Mouse (Mus musculus): ENCODE measurements around the gene Gm20765. TPM values are rescaled to one million over a fixed set of nuclear protein-coding genes. Genes with fewer than 3 reads are reported as not detected.

Gene Gm20765
- not detected for polyA plus RNA-seq (2014; fragmentation: Illumina TruSeq; extraction: RNeasy Lipid Tissue Mini Kit (QIAGEN cat#74804); ENCODE audit: low read depth, low replicate concordance)

GRCm38 (mm10) chr10:104185233-104185632, at the start of gene Gm20765:
Gene Gm20765 (plus strand): TSS chr10:104185533.

DNA sequence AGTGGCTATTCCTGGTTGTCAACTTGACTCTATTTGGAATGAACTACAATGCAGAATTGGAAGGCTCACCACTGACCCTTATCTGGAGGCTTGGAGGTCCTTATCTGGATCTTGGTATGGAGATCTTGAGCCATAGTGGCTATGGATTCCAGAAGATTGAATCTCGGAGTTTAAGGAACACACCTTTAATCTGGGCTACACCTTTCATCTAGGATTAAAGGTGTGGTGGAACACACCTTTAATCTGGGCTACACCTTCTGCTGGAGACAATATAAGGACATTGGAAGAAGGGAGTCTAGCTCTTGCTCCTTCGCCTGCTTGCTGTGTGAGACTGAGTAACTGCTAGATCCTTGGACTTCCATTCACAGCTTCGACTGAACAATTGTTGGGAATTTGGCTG, 42.6 kb upstream of the Gm20765 start, which contains the start of gene Gm21293:
Gene Gm21293 (plus strand): TSS at position 301 of the 400 bp plus-strand sequence.

GRCm38 (mm10) chr10:104151197-104151596, 34.1 kb upstream of the Gm20765 start, which contains the start of gene Gm6763:
Gene Gm6763 (plus strand): TSS chr10:104151497.

DNA sequence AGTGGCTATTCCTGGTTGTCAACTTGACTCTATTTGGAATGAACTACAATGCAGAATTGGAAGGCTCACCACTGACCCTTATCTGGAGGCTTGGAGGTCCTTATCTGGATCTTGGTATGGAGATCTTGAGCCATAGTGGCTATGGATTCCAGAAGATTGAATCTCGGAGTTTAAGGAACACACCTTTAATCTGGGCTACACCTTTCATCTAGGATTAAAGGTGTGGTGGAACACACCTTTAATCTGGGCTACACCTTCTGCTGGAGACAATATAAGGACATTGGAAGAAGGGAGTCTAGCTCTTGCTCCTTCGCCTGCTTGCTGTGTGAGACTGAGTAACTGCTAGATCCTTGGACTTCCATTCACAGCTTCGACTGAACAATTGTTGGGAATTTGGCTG, 25.6 kb upstream of the Gm20765 start, which contains the start of gene Gm8764:
Gene Gm8764 (plus strand): TSS at position 301 of the 400 bp plus-strand sequence.

DNA sequence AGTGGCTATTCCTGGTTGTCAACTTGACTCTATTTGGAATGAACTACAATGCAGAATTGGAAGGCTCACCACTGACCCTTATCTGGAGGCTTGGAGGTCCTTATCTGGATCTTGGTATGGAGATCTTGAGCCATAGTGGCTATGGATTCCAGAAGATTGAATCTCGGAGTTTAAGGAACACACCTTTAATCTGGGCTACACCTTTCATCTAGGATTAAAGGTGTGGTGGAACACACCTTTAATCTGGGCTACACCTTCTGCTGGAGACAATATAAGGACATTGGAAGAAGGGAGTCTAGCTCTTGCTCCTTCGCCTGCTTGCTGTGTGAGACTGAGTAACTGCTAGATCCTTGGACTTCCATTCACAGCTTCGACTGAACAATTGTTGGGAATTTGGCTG, 17.1 kb upstream of the Gm20765 start, which contains the start of gene Gm21304:
Gene Gm21304 (plus strand): TSS at position 301 of the 400 bp plus-strand sequence.

DNA sequence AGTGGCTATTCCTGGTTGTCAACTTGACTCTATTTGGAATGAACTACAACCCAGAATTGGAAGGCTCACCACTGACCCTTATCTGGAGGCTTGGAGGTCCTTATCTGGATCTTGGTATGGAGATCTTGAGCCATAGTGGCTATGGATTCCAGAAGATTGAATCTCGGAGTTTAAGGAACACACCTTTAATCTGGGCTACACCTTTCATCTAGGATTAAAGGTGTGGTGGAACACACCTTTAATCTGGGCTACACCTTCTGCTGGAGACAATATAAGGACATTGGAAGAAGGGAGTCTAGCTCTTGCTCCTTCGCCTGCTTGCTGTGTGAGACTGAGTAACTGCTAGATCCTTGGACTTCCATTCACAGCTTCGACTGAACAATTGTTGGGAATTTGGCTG, 8.6 kb upstream of the Gm20765 start, which contains the start of gene Gm21312:
Gene Gm21312 (plus strand): TSS at position 301 of the 400 bp plus-strand sequence.

DNA sequence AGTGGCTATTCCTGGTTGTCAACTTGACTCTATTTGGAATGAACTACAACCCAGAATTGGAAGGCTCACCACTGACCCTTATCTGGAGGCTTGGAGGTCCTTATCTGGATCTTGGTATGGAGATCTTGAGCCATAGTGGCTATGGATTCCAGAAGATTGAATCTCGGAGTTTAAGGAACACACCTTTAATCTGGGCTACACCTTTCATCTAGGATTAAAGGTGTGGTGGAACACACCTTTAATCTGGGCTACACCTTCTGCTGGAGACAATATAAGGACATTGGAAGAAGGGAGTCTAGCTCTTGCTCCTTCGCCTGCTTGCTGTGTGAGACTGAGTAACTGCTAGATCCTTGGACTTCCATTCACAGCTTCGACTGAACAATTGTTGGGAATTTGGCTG, 8.4 kb downstream of the Gm20765 start, which contains the start of gene Gm4340:
Gene Gm4340 (plus strand): TSS at position 301 of the 400 bp plus-strand sequence.

Other genes starting within 250 kb of the Gm20765 start
- gene Gm21293, start 42.5 kb upstream of the Gm20765 start, polyA plus RNA-seq (2014; fragmentation: Illumina TruSeq; extraction: RNeasy Lipid Tissue Mini Kit (QIAGEN cat#74804); ENCODE audit: low read depth, low replicate concordance) = not detected
- not detected for gene Gm6763, start 34.0 kb upstream of the Gm20765 start, polyA plus RNA-seq (2014; fragmentation: Illumina TruSeq; extraction: RNeasy Lipid Tissue Mini Kit (QIAGEN cat#74804); ENCODE audit: low read depth, low replicate concordance)
- not detected for gene Gm8764, start 25.5 kb upstream of the Gm20765 start, polyA plus RNA-seq (2014; fragmentation: Illumina TruSeq; extraction: RNeasy Lipid Tissue Mini Kit (QIAGEN cat#74804); ENCODE audit: low read depth, low replicate concordance)
- not detected for gene Gm21304, start 17.0 kb upstream of the Gm20765 start, polyA plus RNA-seq (2014; fragmentation: Illumina TruSeq; extraction: RNeasy Lipid Tissue Mini Kit (QIAGEN cat#74804); ENCODE audit: low read depth, low replicate concordance)
- gene Gm21312, start 8.5 kb upstream of the Gm20765 start, polyA plus RNA-seq (2014; fragmentation: Illumina TruSeq; extraction: RNeasy Lipid Tissue Mini Kit (QIAGEN cat#74804); ENCODE audit: low read depth, low replicate concordance) = not detected
- not detected for gene Gm4340, start 8.5 kb downstream of the Gm20765 start, polyA plus RNA-seq (2014; fragmentation: Illumina TruSeq; extraction: RNeasy Lipid Tissue Mini Kit (QIAGEN cat#74804); ENCODE audit: low read depth, low replicate concordance)